Mouse (Mus musculus): ENCODE measurements around the gene Dock9. TPM values are rescaled to one million over a fixed set of nuclear protein-coding genes. Genes with fewer than 3 reads are reported as not detected.
"Not testable (repeated sequence)": the region's sequence is repeated elsewhere in the genome, so short reads cannot be mapped to it uniquely, and the experiment has no call there.

The Dock9 gene
- polyA plus RNA-seq, 1 experiment: 0.04 TPM

DNA sequence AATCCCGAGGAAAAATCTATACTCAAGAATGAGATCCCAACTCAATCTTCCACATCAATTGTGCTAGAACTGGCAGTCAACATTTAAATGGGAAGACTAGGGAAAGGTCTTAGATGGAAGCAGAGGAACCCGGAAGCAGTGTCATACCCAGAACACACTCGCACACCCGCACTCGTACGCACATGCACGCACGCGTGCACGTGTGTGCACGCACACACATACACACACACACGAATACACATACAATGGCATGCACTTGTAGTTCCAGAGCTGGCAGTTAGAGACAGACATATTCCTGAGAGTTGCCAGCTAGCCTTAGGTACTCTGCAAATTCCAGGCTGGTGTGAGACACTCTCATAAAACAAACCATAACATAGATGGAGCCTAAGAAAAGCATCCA, 63.9 kb downstream of the Dock9 start:
- H3K4me1 ChIP-seq (ENCODE audit: control insufficient read depth): peaks cover 10% of the 10 kb centered on the region
- TF ChIP-seq TAL1 (IDR thresholded peaks at IDR 0.05; ENCODE audit: low read length): no peak
- no peak for TF ChIP-seq GATA1 (IDR thresholded peaks at IDR 0.05; ENCODE audit: low read length)
- no peaks in the 10 kb centered on the region for H3K36me3 ChIP-seq (ENCODE audit: control insufficient read depth)
- H3K27me3 ChIP-seq (ENCODE audit: control insufficient read depth): no peaks in the 10 kb centered on the region; the same call in 1 of the 2 replicates
- H3K9me3 ChIP-seq (ENCODE audit: control insufficient read depth, low read length): no peaks in the 10 kb centered on the region
- no peak overlapping the region for H3K4me3 ChIP-seq (replicated peaks)

DNA sequence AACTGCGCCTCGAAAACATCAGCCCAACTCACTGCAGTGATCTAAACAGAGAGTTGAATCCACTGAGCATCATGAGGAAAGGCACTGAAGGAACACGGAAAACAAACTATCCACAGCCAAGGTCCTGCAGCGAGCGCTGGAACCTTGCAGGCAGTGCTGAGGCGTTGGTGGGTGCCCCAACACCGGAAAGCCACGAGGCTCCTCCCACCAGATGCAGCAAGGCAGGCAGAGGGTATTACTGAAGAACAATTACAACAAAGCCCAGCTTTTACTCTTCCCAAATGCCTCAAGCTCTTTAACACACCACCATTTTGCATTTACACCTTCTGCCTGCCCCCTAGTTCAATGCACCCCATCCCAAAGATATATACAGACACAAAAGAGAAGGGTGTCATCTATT, 65.4 kb downstream of the Dock9 start:
- H3K36me3 ChIP-seq (ENCODE audit: control insufficient read depth): no peaks in the 10 kb centered on the region
- no peak overlapping the region for H3K4me3 ChIP-seq (replicated peaks)
- TF ChIP-seq TAL1 (IDR thresholded peaks at IDR 0.05; ENCODE audit: low read length) (no peak), GATA1 (IDR thresholded peaks at IDR 0.05; ENCODE audit: low read length) (no peak)
- H3K9me3 ChIP-seq (ENCODE audit: control insufficient read depth, low read length): no peaks in the 10 kb centered on the region
- H3K4me1 ChIP-seq (ENCODE audit: control insufficient read depth): peaks cover 10% of the 10 kb centered on the region
- no peaks in the 10 kb centered on the region for H3K27me3 ChIP-seq (ENCODE audit: control insufficient read depth)

DNA sequence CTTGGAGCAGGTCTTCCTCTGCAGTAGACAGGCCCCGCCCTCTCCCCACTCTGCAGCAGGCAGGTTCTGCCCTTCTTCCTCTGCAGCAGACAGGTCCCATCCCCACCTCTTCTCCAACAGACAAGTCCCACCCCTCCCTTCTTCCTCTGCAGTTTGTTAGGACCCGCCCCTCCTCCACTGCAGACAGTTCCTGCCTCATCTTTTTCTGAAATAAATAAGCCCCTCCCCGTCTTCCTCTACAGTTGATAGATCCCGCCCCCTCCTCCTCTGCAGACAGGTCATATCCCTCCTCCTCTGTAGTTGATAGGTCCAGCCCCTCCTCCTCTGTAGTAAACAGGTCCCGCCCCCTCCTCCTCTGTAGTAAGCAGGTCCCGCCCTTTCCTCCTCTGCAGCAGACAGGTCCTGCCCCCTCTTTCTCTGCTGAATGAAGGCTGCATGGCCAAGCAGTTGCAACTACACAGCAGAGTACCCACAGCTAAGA, 65.9 kb downstream of the Dock9 start:
- Histone ChIP-seq H3K36me3 (ENCODE audit: control insufficient read depth) (no peaks in the 10 kb centered on the region), H3K4me1 (ENCODE audit: control insufficient read depth) (peaks cover 10% of the 10 kb centered on the region), H3K4me3 (replicated peaks) (no peak overlapping the region), H3K27me3 (ENCODE audit: control insufficient read depth) (no peaks in the 10 kb centered on the region), H3K9me3 (ENCODE audit: control insufficient read depth, low read length) (no peaks in the 10 kb centered on the region)
- TF ChIP-seq GATA1 (IDR thresholded peaks at IDR 0.05; ENCODE audit: low read length) (no peak), TAL1 (IDR thresholded peaks at IDR 0.05; ENCODE audit: low read length) (no peak)

GRCm38 (mm10) chr14:121730966-121731365, 66.7 kb downstream of the Dock9 start:
- Histone ChIP-seq H3K27me3 (ENCODE audit: control insufficient read depth) (no peaks in the 10 kb centered on the region), H3K4me1 (ENCODE audit: control insufficient read depth) (peaks cover 10% of the 10 kb centered on the region), H3K4me3 (replicated peaks) (no peak overlapping the region), H3K9me3 (ENCODE audit: control insufficient read depth, low read length) (no peaks in the 10 kb centered on the region), H3K36me3 (ENCODE audit: control insufficient read depth) (no peaks in the 10 kb centered on the region)
- TF ChIP-seq GATA1 (IDR thresholded peaks at IDR 0.05; ENCODE audit: low read length) (no peak), TAL1 (IDR thresholded peaks at IDR 0.05; ENCODE audit: low read length) (no peak)

GRCm38 (mm10) chr14:121727996-121728395, 69.6 kb downstream of the Dock9 start:
- no peaks in the 10 kb centered on the region for H3K36me3 ChIP-seq (ENCODE audit: control insufficient read depth)
- H3K4me1 ChIP-seq (ENCODE audit: control insufficient read depth): peaks cover 10% of the 10 kb centered on the region
- no peak overlapping the region for H3K4me3 ChIP-seq (replicated peaks)
- H3K9me3 ChIP-seq (ENCODE audit: control insufficient read depth, low read length): no peaks in the 10 kb centered on the region
- no peak for TF ChIP-seq TAL1 (IDR thresholded peaks at IDR 0.05; ENCODE audit: low read length)
- TF ChIP-seq GATA1 (IDR thresholded peaks at IDR 0.05; ENCODE audit: low read length): no peak
- H3K27me3 ChIP-seq (ENCODE audit: control insufficient read depth): no peaks in the 10 kb centered on the region

DNA sequence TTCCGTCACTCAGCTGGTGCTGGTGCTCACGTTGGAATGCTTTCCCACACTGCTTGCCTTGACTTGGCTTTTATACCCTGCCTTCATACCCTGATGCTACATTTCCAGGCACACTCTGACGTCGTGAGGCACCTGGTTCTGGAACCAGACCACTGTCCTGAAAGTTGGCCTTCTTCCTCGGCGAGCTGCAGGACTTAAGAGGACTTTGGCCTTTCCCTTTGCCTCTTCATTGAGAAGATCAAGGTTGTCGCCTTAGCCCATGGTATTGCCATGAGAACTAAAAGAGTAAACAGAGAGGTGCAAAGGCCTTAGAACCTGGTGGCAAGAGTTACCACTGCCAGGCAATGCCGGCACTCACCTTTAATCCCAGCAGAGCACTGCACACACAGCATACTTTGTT, 73.1 kb downstream of the Dock9 start:
- Histone ChIP-seq H3K4me1 (ENCODE audit: control insufficient read depth) (no peaks in the 10 kb centered on the region), H3K36me3 (ENCODE audit: control insufficient read depth) (no peaks in the 10 kb centered on the region), H3K4me3 (replicated peaks) (no peak overlapping the region), H3K27me3 (ENCODE audit: control insufficient read depth) (no peaks in the 10 kb centered on the region), H3K9me3 (ENCODE audit: control insufficient read depth, low read length) (no peaks in the 10 kb centered on the region)
- TF ChIP-seq TAL1 (IDR thresholded peaks at IDR 0.05; ENCODE audit: low read length) (no peak), GATA1 (IDR thresholded peaks at IDR 0.05; ENCODE audit: low read length) (no peak)

GRCm38 (mm10) chr14:121722774-121723173, 74.9 kb downstream of the Dock9 start:
- TF ChIP-seq TAL1 (IDR thresholded peaks at IDR 0.05; ENCODE audit: low read length) (no peak), GATA1 (IDR thresholded peaks at IDR 0.05; ENCODE audit: low read length) (no peak)
- Histone ChIP-seq H3K4me3 (replicated peaks) (no peak overlapping the region), H3K4me1 (ENCODE audit: control insufficient read depth) (no peaks in the 10 kb centered on the region), H3K9me3 (ENCODE audit: control insufficient read depth, low read length) (no peaks in the 10 kb centered on the region), H3K36me3 (ENCODE audit: control insufficient read depth) (no peaks in the 10 kb centered on the region), H3K27me3 (ENCODE audit: control insufficient read depth) (no peaks in the 10 kb centered on the region)

- no peaks in the 10 kb centered on the region for H3K4me1 ChIP-seq (ENCODE audit: control insufficient read depth)
- H3K9me3 ChIP-seq (ENCODE audit: control insufficient read depth, low read length): no peaks in the 10 kb centered on the region
- H3K4me3 ChIP-seq (replicated peaks): no peak overlapping the region
- TF ChIP-seq GATA1 (IDR thresholded peaks at IDR 0.05; ENCODE audit: low read length) (no peak), TAL1 (IDR thresholded peaks at IDR 0.05; ENCODE audit: low read length) (no peak)
- no peaks in the 10 kb centered on the region for H3K27me3 ChIP-seq (ENCODE audit: control insufficient read depth)
- H3K36me3 ChIP-seq (ENCODE audit: control insufficient read depth): no peaks in the 10 kb centered on the region
Measured at GRCm38 (mm10) chr14:121721431-121721830, 76.2 kb downstream of the Dock9 start.

- Histone ChIP-seq H3K36me3 (ENCODE audit: control insufficient read depth) (no peaks in the 10 kb centered on the region), H3K4me3 (replicated peaks) (no peak overlapping the region), H3K4me1 (ENCODE audit: control insufficient read depth) (no peaks in the 10 kb centered on the region), H3K27me3 (ENCODE audit: control insufficient read depth) (no peaks in the 10 kb centered on the region), H3K9me3 (ENCODE audit: control insufficient read depth, low read length) (no peaks in the 10 kb centered on the region)
- TF ChIP-seq GATA1 (IDR thresholded peaks at IDR 0.05; ENCODE audit: low read length): no peak
- no peak for TF ChIP-seq TAL1 (IDR thresholded peaks at IDR 0.05; ENCODE audit: low read length)
Measured at GRCm38 (mm10) chr14:121719638-121720601, 77.7 kb downstream of the Dock9 start.

GRCm38 (mm10) chr14:121714799-121715198, 82.8 kb downstream of the Dock9 start:
- not testable (repeated sequence) for H3K36me3 ChIP-seq (ENCODE audit: control insufficient read depth); H3K9me3 ChIP-seq (ENCODE audit: control insufficient read depth, low read length); H3K27me3 ChIP-seq (ENCODE audit: control insufficient read depth); H3K4me3 ChIP-seq (replicated peaks); H3K4me1 ChIP-seq (ENCODE audit: control insufficient read depth)

Data from erythroblast, embryonic 14.5 days (primary cell).